Mouse (Mus musculus): ENCODE results near the gene Lrrc29.
"Not testable (repeated sequence)": the region's sequence is repeated elsewhere in the genome, so short reads cannot be mapped to it uniquely, and the experiment has no call there.

DNA sequence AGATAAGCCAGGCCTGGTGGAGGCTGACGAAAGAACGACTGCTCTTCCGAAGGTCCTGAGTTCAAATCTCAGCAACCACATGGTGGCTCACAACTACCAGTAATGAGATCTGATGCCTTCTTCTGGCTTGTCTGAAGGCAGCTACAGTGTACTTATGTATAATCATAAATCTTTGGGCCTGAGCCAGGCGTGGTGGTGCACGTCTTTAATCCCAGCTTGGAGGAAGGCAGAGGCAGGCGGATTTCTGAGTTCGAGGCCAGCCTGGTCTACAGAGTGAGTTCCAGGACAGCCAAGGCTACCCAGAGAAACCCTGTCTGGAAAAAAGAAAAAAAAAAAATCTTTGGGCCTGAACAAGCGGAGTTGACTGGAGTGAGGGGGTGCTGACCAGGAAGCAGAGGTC, 34.7 kb downstream of the Lrrc29 start:
- TF ChIP-seq CTCF (IDR thresholded peaks at IDR 0.05; ENCODE audit: low read depth); EP300 (optimal IDR thresholded peaks at IDR 0.05): not testable (repeated sequence)
